Mouse (Mus musculus): ENCODE measurements around the gene Hipk2. TPM values are rescaled to one million over a fixed set of nuclear protein-coding genes. Genes with fewer than 3 reads are reported as not detected.

Hipk2 gene
- total and polyA plus RNA-seq, 2 experiments from 2014 or later: 17.8 to 28.6 TPM

GRCm38 (mm10) chr6:38921095-38921809 lies 45.3 kb upstream of the Hipk2 start:
- Histone ChIP-seq H3K4me2 (ENCODE audit: low read depth) (no peak overlapping the region), H3K9ac (no peak overlapping the region), H3K9me3 (ENCODE audit: low read length) (no peaks in the 10 kb centered on the region), H3K36me3 (ENCODE audit: insufficient read depth) (no peaks in the 10 kb centered on the region), H3K4me1 (ENCODE audit: insufficient read depth) (peaks cover 3% of the 10 kb centered on the region; the same call in 1 of the 2 replicates), H3K4me3 (ENCODE audit: low read depth, low read length) (no peak overlapping the region), H3K27ac (ENCODE audit: low read depth, low read length) (no peak overlapping the region), H3K27me3 (ENCODE audit: insufficient read depth, low read length) (no peaks in the 10 kb centered on the region)
- ATAC-seq (no peak), DNase-seq (no peak)
- no peak for TF ChIP-seq CTCF (IDR thresholded peaks at IDR 0.05; ENCODE audit: low read depth)
- 83% methylated on average over 17 of the region's 17 CpGs for WGBS

GRCm38 (mm10) chr6:38920141-38920540 lies 44.2 kb upstream of the Hipk2 start:
- 74% methylated on average over 6 of the region's 6 CpGs for WGBS

GRCm38 (mm10) chr6:38919135-38919740 lies 43.3 kb upstream of the Hipk2 start:
- Histone ChIP-seq H3K4me1 (ENCODE audit: insufficient read depth) (peaks cover 6% of the 10 kb centered on the region; the same call in 1 of the 2 replicates), H3K27me3 (ENCODE audit: insufficient read depth, low read length) (no peaks in the 10 kb centered on the region), H3K27ac (ENCODE audit: low read depth, low read length) (no peak overlapping the region), H3K9me3 (ENCODE audit: low read length) (no peaks in the 10 kb centered on the region), H3K36me3 (ENCODE audit: insufficient read depth) (no peaks in the 10 kb centered on the region), H3K4me2 (ENCODE audit: low read depth) (no peak overlapping the region), H3K4me3 (ENCODE audit: low read depth, low read length) (no peak overlapping the region), H3K9ac (no peak overlapping the region)
- no peak for ATAC-seq
- DNase-seq: no peak
- TF ChIP-seq CTCF (IDR thresholded peaks at IDR 0.05; ENCODE audit: low read depth): no peak
- 88% methylated on average over 14 of the region's 14 CpGs for WGBS

More at GRCm38 (mm10) chr6:38920141-38920540, 44.2 kb upstream of the Hipk2 start:
- no peak overlapping the region for H3K9ac ChIP-seq
- TF ChIP-seq CTCF (IDR thresholded peaks at IDR 0.05; ENCODE audit: low read depth): no peak
- H3K36me3 ChIP-seq (ENCODE audit: insufficient read depth): no peaks in the 10 kb centered on the region
- H3K27ac ChIP-seq (ENCODE audit: low read depth, low read length): no peak overlapping the region
- no peaks in the 10 kb centered on the region for H3K27me3 ChIP-seq (ENCODE audit: insufficient read depth, low read length)
- no peak for ATAC-seq
- H3K4me1 ChIP-seq (ENCODE audit: insufficient read depth): peaks cover 3% of the 10 kb centered on the region; the same call in 1 of the 2 replicates
- H3K4me3 ChIP-seq (ENCODE audit: low read depth, low read length): no peak overlapping the region
- H3K9me3 ChIP-seq (ENCODE audit: low read length): no peaks in the 10 kb centered on the region
- H3K4me2 ChIP-seq (ENCODE audit: low read depth): no peak overlapping the region
- no peak for DNase-seq

- Histone ChIP-seq H3K27ac (ENCODE audit: low read depth, low read length) (no peak overlapping the region), H3K9ac (no peak overlapping the region), H3K9me3 (ENCODE audit: low read length) (no peaks in the 10 kb centered on the region), H3K4me3 (ENCODE audit: low read depth, low read length) (no peak overlapping the region), H3K36me3 (ENCODE audit: insufficient read depth) (no peaks in the 10 kb centered on the region), H3K4me1 (ENCODE audit: insufficient read depth) (peaks cover 9% of the 10 kb centered on the region; the same call in 1 of the 2 replicates), H3K4me2 (ENCODE audit: low read depth) (no peak overlapping the region), H3K27me3 (ENCODE audit: insufficient read depth, low read length) (no peaks in the 10 kb centered on the region)
- ATAC-seq (no peak), DNase-seq (no peak)
- TF ChIP-seq CTCF (IDR thresholded peaks at IDR 0.05; ENCODE audit: low read depth): no peak
- WGBS: 92% methylated on average over 4 of the region's 4 CpGs
Measured at GRCm38 (mm10) chr6:38918728-38919127, 42.8 kb upstream of the Hipk2 start.

- 79% methylated on average over 3 of the region's 3 CpGs for WGBS
- Histone ChIP-seq H3K9ac (no peak overlapping the region), H3K27ac (ENCODE audit: low read depth, low read length) (no peak overlapping the region), H3K9me3 (ENCODE audit: low read length) (no peaks in the 10 kb centered on the region), H3K27me3 (ENCODE audit: insufficient read depth, low read length) (no peaks in the 10 kb centered on the region), H3K4me3 (ENCODE audit: low read depth, low read length) (no peak overlapping the region), H3K36me3 (ENCODE audit: insufficient read depth) (no peaks in the 10 kb centered on the region), H3K4me1 (ENCODE audit: insufficient read depth) (peaks cover 6% of the 10 kb centered on the region; the same call in 1 of the 2 replicates), H3K4me2 (ENCODE audit: low read depth) (no peak overlapping the region)
- no peak for TF ChIP-seq CTCF (IDR thresholded peaks at IDR 0.05; ENCODE audit: low read depth)
- ATAC-seq (no peak), DNase-seq (no peak)
Measured at GRCm38 (mm10) chr6:38917415-38917814, 41.5 kb upstream of the Hipk2 start.

GRCm38 (mm10) chr6:38916571-38916970 lies 40.6 kb upstream of the Hipk2 start:
- no peaks in the 10 kb centered on the region for H3K36me3 ChIP-seq (ENCODE audit: insufficient read depth)
- no peak overlapping the region for H3K4me2 ChIP-seq (ENCODE audit: low read depth)
- no peak overlapping the region for H3K4me3 ChIP-seq (ENCODE audit: low read depth, low read length)
- no peak for TF ChIP-seq CTCF (IDR thresholded peaks at IDR 0.05; ENCODE audit: low read depth)
- WGBS: 91% methylated on average over 4 of the region's 4 CpGs
- H3K9ac ChIP-seq: no peak overlapping the region
- H3K27ac ChIP-seq (ENCODE audit: low read depth, low read length): no peak overlapping the region
- no peak for DNase-seq
- ATAC-seq: no peak
- H3K9me3 ChIP-seq (ENCODE audit: low read length): no peaks in the 10 kb centered on the region
- no peaks in the 10 kb centered on the region for H3K27me3 ChIP-seq (ENCODE audit: insufficient read depth, low read length)
- H3K4me1 ChIP-seq (ENCODE audit: insufficient read depth): peaks cover 6% of the 10 kb centered on the region; the same call in 1 of the 2 replicates

- Histone ChIP-seq H3K36me3 (ENCODE audit: insufficient read depth) (no peaks in the 10 kb centered on the region), H3K9me3 (ENCODE audit: low read length) (no peaks in the 10 kb centered on the region), H3K4me2 (ENCODE audit: low read depth) (no peak overlapping the region), H3K4me1 (ENCODE audit: insufficient read depth) (peaks cover 6% of the 10 kb centered on the region; the same call in 1 of the 2 replicates), H3K4me3 (ENCODE audit: low read depth, low read length) (no peak overlapping the region), H3K27ac (ENCODE audit: low read depth, low read length) (no peak overlapping the region), H3K27me3 (ENCODE audit: insufficient read depth, low read length) (no peaks in the 10 kb centered on the region), H3K9ac (no peak overlapping the region)
- TF ChIP-seq CTCF (IDR thresholded peaks at IDR 0.05; ENCODE audit: low read depth): no peak
- DNase-seq (no peak), ATAC-seq (no peak)
- WGBS: 58% methylated on average over 5 of the region's 5 CpGs
Measured at GRCm38 (mm10) chr6:38915776-38916175, 39.8 kb upstream of the Hipk2 start.

All from forebrain, postnatal 0 days (tissue).